Mouse (Mus musculus) central nervous system, embryonic 11.5 days (tissue): ENCODE data around the gene Rin1. TPM values are rescaled to one million over a fixed set of nuclear protein-coding genes. Genes with fewer than 3 reads are reported as not detected.

Experiments
- polyA plus RNA-seq: library from polyadenylated mRNA; depleted of rRNA; stranded (reverse); fragments of >200 nt; gene quantifications from 2 replicates; pipeline ENCODE4 v1.2.3, GENCODE M21; 2012; rRNA removed

Gene Rin1
- polyA plus RNA-seq = 2.9 and 3.7 TPM in 2 replicates

DNA sequence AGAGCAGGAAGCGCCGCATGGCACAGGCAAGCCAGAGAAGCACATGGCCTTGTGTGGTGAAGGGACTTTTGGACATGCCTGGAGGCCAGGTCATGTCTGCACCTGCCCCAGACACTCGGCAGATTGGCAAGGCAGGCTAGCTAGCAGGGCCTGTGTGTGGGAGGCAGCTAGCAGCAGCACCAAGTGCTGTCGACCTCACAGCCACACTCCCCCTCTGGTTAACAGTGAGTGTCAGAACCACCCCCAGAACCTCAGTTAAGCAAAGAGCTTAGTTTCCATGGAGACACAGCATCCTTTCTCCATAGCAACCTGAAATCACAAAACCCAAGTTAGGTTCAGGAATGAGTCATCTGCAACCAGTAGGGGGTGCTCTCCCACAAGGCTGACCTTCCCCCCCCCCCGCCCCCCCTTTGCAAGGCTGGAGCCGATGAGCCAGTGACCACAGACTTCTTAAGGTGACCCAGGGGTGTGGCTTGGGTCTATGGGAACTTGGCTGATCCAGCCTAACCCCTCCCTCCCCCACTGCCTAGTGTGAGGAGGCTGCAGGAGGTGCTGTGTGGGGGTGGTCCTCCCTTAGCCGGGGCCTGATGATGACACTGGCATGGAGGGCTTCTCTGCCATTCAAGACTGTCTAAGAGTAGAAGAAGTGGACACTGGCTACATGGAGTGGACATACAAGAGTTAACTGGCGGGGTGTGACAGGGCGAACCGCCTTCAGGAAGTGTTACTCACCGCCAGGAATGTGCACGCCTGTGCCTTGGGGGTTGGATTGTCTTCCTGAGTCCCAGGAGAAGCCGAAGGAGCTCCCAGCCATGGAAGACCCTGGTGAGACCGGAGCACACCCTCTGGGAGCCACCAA is at the start of gene Rin1:
Rin1 (plus strand) TSS at position 435 of the 859 bp plus-strand sequence.

DNA sequence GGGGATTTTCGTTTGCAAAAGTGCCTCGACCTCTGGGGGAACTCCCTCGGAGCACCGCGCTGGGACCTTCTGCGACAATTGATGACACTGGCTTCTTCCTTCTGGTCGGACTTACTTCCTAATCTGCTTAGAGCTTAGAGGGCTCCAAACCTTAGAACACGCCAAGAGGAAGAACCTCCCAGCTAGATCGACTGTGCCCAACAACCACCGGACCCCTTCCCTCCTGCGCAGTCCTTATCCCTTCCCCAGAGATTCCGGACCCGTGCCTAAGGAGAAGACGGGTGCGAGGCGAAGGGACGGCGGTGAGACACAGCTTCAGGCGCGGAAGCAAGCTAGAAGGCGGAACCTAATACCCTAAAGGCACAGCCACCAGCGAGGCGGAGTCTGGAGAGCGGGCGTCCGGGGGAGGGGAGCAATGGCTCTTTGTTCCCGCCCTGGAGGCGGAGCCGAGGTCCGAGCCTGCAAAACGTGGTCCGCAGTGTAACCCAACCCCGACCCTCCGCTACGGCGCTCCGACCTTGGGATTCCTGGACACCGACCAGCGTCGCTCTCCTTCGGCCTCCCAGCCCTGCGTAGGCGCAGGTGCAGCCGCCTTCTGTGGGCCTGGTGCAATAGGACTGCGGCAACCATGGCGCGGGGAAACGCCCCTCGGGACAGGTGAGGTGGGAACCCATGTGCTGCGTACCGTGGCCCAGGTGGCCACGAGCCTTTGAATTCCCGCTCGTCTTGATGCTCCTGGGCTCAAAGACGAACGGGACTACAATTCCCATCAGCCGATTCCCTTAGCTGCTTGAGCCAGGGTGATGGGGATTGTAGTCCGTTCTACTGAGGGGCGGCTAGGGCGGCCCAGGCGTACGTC is 26.4 kb upstream of the Rin1 start, which contains the start of gene Slc29a2:
Slc29a2 (plus strand) TSS at position 240 of the 859 bp plus-strand sequence.

GRCm38 (mm10) chr19:5038709-5039156 is 11.5 kb upstream of the Rin1 start, which contains the start of the genes B4gat1 and AC124502.3:
TSS of gene B4gat1 (plus strand) at chr19:5038826.
TSS of gene AC124502.3 (plus strand) at chr19:5038891.

GRCm38 (mm10) chr19:5040862-5041523 is 9.3 kb upstream of the Rin1 start, which contains the start of gene Brms1:
TSS of gene Brms1 (plus strand) at chr19:5041354.

DNA sequence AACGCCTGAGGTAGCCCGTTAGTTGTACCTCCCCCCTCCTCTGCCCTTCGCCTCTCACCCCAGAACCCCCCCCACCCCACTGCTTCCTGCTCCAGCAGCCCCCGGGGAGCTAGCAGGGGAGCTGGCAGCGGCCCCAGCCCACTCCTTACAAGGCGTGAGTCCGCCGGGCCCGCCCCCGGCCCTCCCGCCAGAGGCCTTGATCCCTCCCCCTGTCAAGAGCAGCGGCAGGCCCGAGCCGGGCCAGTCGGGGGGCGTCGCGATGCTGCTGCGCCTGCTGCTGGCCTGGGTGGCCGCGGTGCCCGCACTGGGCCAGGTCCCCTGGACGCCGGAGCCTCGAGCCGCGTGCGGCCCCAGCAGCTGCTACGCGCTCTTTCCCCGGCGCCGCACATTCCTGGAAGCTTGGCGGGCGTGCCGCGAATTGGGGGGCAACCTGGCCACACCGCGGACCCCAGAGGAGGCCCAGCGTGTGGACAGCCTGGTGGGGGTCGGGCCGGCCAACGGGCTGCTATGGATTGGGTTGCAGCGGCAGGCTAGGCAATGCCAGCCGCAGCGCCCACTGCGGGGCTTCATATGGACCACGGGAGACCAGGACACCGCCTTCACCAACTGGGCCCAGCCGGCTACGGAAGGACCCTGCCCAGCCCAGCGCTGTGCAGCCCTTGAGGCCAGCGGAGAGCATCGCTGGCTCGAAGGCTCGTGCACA is 17.7 kb downstream of the Rin1 start, which contains the start of gene Cd248:
Cd248 (plus strand) TSS at position 212 of the 703 bp plus-strand sequence.

DNA sequence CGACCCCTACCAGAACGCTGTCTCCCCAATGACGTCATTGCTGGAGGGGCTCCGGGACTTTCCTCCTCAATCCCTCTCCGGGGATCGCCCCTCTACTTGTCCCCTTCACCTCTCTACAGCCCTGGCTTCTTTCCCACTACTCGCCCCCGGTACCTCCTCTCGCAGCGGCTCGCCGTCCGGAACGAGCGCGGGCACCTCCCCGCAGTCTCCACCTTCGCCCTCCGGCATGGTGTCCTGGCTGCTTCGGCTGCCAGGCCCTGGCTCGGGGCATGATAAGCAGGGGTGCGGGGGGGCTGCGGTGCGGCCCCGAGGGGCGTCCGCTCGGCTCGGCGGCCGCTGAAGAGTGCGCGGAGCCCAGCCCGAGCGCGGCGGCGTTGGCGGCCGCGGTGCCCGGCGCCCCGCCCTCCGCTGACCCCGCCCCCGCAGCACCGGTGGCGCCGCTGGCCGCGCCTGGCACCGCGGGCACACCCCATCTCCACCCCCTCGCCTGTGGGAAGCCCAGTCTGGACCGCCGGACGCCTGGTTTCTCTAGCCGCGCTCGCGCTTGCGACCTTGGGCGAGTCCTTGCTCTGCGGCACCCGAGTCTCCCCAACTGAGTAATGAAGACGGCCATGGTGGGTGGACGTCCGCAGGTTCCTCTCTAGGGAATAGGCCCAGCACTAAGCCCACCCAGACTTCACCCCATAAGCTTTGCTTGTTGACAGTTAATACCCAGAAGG is 35.0 kb downstream of the Rin1 start, which contains the start of gene Tmem151a:
Tmem151a (minus strand) TSS at position 387 of the 719 bp plus-strand sequence.

GRCm38 (mm10) chr19:5087884-5088728 is 37.8 kb downstream of the Rin1 start, which contains the start of gene Yif1a:
TSS of gene Yif1a (plus strand) at chr19:5088538.

GRCm38 (mm10) chr19:5098363-5099143 is 48.3 kb downstream of the Rin1 start, which contains the start of gene Cnih2:
TSS of gene Cnih2 (minus strand) at chr19:5098521.

Other genes with a start within 250 kb of the Rin1 start
- 32.2 and 53.0 TPM in 2 replicates for gene Gm21992, start 238.9 kb upstream of the Rin1 start, polyA plus RNA-seq
- gene Rbm14, start 238.8 kb upstream of the Rin1 start, polyA plus RNA-seq = 59.1 and 70.7 TPM in 2 replicates
- gene Ccs, start 211.1 kb upstream of the Rin1 start, polyA plus RNA-seq = 49.6 and 64.8 TPM in 2 replicates
- gene Ccdc87, start 211.1 kb upstream of the Rin1 start, polyA plus RNA-seq = 0.10 and 0.13 TPM in 2 replicates
- gene Ctsf, start 195.4 kb upstream of the Rin1 start, polyA plus RNA-seq = 27.4 and 31.9 TPM in 2 replicates
- 1.1 and 2.8 TPM in 2 replicates for gene Actn3, start 172.6 kb upstream of the Rin1 start, polyA plus RNA-seq
- gene Zdhhc24, start 171.8 kb upstream of the Rin1 start, polyA plus RNA-seq = 22.3 and 22.5 TPM in 2 replicates
- 12.7 and 16.0 TPM in 2 replicates for gene Bbs1, start 143.9 kb upstream of the Rin1 start, polyA plus RNA-seq
- gene Dpp3, start 122.2 kb upstream of the Rin1 start, polyA plus RNA-seq = 113 and 134 TPM in 2 replicates
- gene Peli3, start 107.4 kb upstream of the Rin1 start, polyA plus RNA-seq = 2.4 and 2.7 TPM in 2 replicates
- gene Mrpl11, start 88.3 kb upstream of the Rin1 start, polyA plus RNA-seq = 94.4 and 104 TPM in 2 replicates
- gene Npas4, start 60.2 kb upstream of the Rin1 start, polyA plus RNA-seq = 0.66 and 1.3 TPM in 2 replicates
- 7.1 and 13.2 TPM in 2 replicates for gene Slc29a2, start 26.6 kb upstream of the Rin1 start, polyA plus RNA-seq
- 19.0 and 22.3 TPM in 2 replicates for gene B4gat1, start 11.7 kb upstream of the Rin1 start, polyA plus RNA-seq
- 1.8 and 1.9 TPM in 2 replicates for gene AC124502.3, start 11.6 kb upstream of the Rin1 start, polyA plus RNA-seq
- gene Brms1, start 9.1 kb upstream of the Rin1 start, polyA plus RNA-seq = 46.4 and 78.8 TPM in 2 replicates
- 24.5 and 32.1 TPM in 2 replicates for gene Cd248, start 17.6 kb downstream of the Rin1 start, polyA plus RNA-seq
- gene Tmem151a, start 35.0 kb downstream of the Rin1 start, polyA plus RNA-seq = 1.3 and 1.4 TPM in 2 replicates
- 25.2 and 67.9 TPM in 2 replicates for gene Yif1a, start 38.1 kb downstream of the Rin1 start, polyA plus RNA-seq
- gene Cnih2, start 48.0 kb downstream of the Rin1 start, polyA plus RNA-seq = 68.3 and 72.8 TPM in 2 replicates
- gene Rab1b, start 56.6 kb downstream of the Rin1 start, polyA plus RNA-seq = 130 and 168 TPM in 2 replicates
- 60.5 and 71.9 TPM in 2 replicates for gene Klc2, start 68.1 kb downstream of the Rin1 start, polyA plus RNA-seq
- 20.7 and 31.9 TPM in 2 replicates for gene Pacs1, start 222.6 kb downstream of the Rin1 start, polyA plus RNA-seq
- 215 and 289 TPM in 2 replicates for gene Sf3b2, start 245.0 kb downstream of the Rin1 start, polyA plus RNA-seq
- 11.0 and 14.5 TPM in 2 replicates for gene Gal3st3, start 247.8 kb downstream of the Rin1 start, polyA plus RNA-seq